Mouse (Mus musculus) heart, adult 2 months (tissue): ENCODE measurements around the gene Trf. TPM values are rescaled to one million over a fixed set of nuclear protein-coding genes. Genes with fewer than 3 reads are reported as not detected.

Source experiments
- DNase-seq, 2 experiments: peaks; one replicate each; pipeline ENCODE4 v3.0.0; 2021
- H3K27ac ChIP-seq: fragments of 200-600 bp; 2 replicates; pipeline ENCODE4 v1.8.1; 2022
- H3K27me3 ChIP-seq: fragments of 200-500 bp; 2 replicates; pipeline ENCODE4 v1.6.1; 2012; ENCODE audit warnings: mild to moderate bottlenecking, low read length, inconsistent platforms, mixed read lengths; ENCODE audit not compliant: control insufficient read depth, insufficient read depth
- H3K36me3 ChIP-seq: fragments of 200-500 bp; 2 replicates; pipeline ENCODE4 v1.6.1; 2012; ENCODE audit warnings: low read length, inconsistent platforms; ENCODE audit not compliant: control insufficient read depth, insufficient read depth
- H3K4me1 ChIP-seq: fragments of 200-500 bp; 2 replicates; pipeline ENCODE4 v1.6.1; 2011; ENCODE audit warnings: low read length; ENCODE audit not compliant: control insufficient read depth, insufficient read depth
- H3K4me3 ChIP-seq: fragments of 200-600 bp; 2 replicates; pipeline ENCODE4 v1.8.1; 2022
- H3K79me2 ChIP-seq: fragments of 200-500 bp; replicated peaks from 2 replicates; pipeline ENCODE4 v1.6.1; 2012; ENCODE audit warnings: mild to moderate bottlenecking, inconsistent platforms, low read length, moderate library complexity, mixed read lengths; ENCODE audit not compliant: control insufficient read depth, insufficient read depth
- H3K9ac ChIP-seq: fragments of 200-500 bp; 2 replicates; pipeline ENCODE4 v1.6.1; 2012; ENCODE audit warnings: low read depth, mild to moderate bottlenecking, control low read depth, inconsistent platforms, low read length, mixed read lengths
- CTCF ChIP-seq: fragments of 200-600 bp; IDR thresholded peaks from 2 replicates; pipeline ENCODE4 v1.8.1; 2022; ENCODE audit warnings: antibody characterized with exemption, mild to moderate bottlenecking, moderate library complexity
- EP300 ChIP-seq: fragments of 200-500 bp; IDR thresholded peaks from 2 replicates; pipeline ENCODE4 v1.6.1; 2011; ENCODE audit warnings: low read depth, low read length, control low read depth; ENCODE audit not compliant: insufficient read depth
- POLR2A ChIP-seq: fragments of 200-500 bp; IDR thresholded peaks from 2 replicates; pipeline ENCODE4 v1.6.1; 2011; ENCODE audit warnings: mild to moderate bottlenecking, low read depth, low read length, control low read depth; ENCODE audit not compliant: insufficient read depth
- WGBS: fragments of 180-500 bp; shearing (Covaris S2); methylation state at CpG from one replicate; pipeline ENCODE4 v1.1.7; 2018; 5-methylcytosine and 5-hydroxymethylcytosine counted together
- intact Hi-C: fragments of 180-260 bp; cut with DNase I; formaldehyde crosslinking; loops from one replicate; pipeline ENCODE4 v1.15.1; 2025
- polyA plus RNA-seq: library from polyadenylated mRNA; depleted of rRNA; stranded (reverse); fragments of >200 nt; gene quantifications from 2 replicates; pipeline ENCODE4 v1.2.3, GENCODE M21; 2012
- total RNA-seq, 2 experiments: library from RNA; stranded (reverse); gene quantifications; 2 replicates each; pipeline ENCODE4 v1.2.3; 2021

The Trf gene
- total and polyA plus RNA-seq, 3 experiments: 41.2 to 87.2 (median 47.8) TPM

DNA sequence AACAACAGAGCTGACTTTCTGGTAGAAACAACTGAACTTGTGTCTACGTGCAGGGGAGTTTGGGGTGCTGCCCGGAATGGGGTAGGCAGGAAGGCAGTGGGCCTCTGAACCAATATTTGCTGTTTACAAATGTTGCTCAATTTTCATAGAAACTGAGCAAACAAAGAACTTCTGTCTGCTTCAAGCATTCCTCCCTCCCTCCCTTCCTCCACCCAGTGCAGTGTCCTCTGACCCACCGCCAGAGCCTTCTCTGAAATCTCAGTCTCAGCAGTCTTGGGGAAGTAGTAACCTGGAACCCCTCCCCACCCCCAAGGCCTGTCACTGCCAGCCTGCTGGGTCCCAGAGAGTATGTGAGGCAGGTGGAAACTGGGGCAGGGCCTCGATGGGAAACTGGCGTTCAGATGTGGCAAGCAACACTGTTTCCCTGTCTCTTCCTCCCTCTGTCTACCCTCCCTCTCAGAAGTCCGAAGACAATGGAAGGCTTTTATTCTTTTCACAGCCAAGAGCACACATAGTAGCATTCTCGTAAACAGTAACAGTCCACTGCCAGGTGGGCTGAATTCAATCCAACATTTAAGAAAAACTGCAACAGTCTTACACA is 4.4 kb upstream of the Trf start:
- peak in 1 of 2 experiments; percentile 20 for DNase-seq
- H3K27me3 ChIP-seq: no peaks in the 10 kb centered on the region
- no peaks in the 10 kb centered on the region for H3K79me2 ChIP-seq
- H3K9ac ChIP-seq: no peak overlapping the region
- intact Hi-C loops: no loop called here
- 0 out of 2 replicates have a peak, but pooled peaks cover 1% of the 10 kb centered on the region for H3K4me1 ChIP-seq
- 52% methylated on average over 7 of the region's 7 CpGs for WGBS
- TF ChIP-seq EP300 (no peak), CTCF (no peak), POLR2A (no peak)
- H3K4me3 ChIP-seq: no peak overlapping the region
- H3K27ac ChIP-seq: no peak overlapping the region
- no peaks in the 10 kb centered on the region for H3K36me3 ChIP-seq

DNA sequence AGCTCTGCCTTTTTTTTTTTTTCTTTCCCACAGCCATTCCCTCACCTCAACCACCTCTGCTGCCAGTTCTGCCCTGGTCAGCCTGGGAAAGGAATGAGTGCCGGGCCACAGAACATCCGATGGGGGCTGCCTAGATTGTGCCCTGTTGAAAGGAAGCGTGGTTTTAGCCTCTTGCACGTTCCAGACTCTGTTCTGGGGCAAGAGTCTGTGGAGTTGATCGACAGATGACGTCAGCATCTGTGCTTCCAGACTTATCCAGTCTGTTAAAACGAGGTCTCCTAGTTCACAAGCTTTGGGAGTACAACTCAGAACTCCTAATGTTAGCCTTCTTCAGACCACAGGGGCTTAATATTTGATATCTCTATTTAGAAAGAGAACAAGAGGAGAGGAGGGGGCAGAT is 3.8 kb upstream of the Trf start:
- Histone ChIP-seq H3K4me3 (no peak overlapping the region), H3K4me1 (0 out of 2 replicates have a peak, but pooled peaks cover 1% of the 10 kb centered on the region), H3K9ac (no peak overlapping the region), H3K79me2 (no peaks in the 10 kb centered on the region), H3K27ac (no peak overlapping the region), H3K27me3 (no peaks in the 10 kb centered on the region), H3K36me3 (no peaks in the 10 kb centered on the region)
- TF ChIP-seq POLR2A: no peak
- no peak for TF ChIP-seq CTCF
- no peak for TF ChIP-seq EP300
- 61% methylated on average over 7 of the region's 7 CpGs for WGBS
- DNase-seq: no peak
- intact Hi-C loops: no loop called here

DNA sequence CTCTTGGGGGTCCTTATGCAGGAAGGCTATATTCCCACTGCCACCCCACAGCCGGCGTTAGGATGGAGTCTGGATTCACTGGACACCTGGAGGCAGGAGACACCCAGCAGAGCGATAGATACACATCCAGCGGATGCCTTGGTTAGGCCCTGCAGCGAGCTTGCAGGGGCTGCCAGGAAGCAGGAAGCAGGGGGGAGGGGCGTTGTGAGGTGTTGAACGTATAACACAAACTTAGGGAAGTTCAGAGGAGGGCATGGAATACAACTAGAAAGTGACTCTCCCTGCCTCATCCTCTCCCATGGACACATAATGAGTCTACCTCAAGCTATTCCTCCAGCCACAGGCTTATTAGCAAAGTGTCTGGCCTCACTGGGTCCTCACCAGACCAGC is 2.8 kb upstream of the Trf start:
- no peaks in the 10 kb centered on the region for H3K36me3 ChIP-seq
- WGBS: 44% methylated on average over 7 of the region's 7 CpGs
- H3K27ac ChIP-seq: no peak overlapping the region
- 0 out of 2 replicates have a peak, but pooled peaks cover 1% of the 10 kb centered on the region for H3K4me1 ChIP-seq
- no peaks in the 10 kb centered on the region for H3K27me3 ChIP-seq
- H3K4me3 ChIP-seq: no peak overlapping the region
- no peak overlapping the region for H3K9ac ChIP-seq
- no peaks in the 10 kb centered on the region for H3K79me2 ChIP-seq
- no peak for DNase-seq
- intact Hi-C loops: no loop called here
- TF ChIP-seq EP300 (no peak), CTCF (no peak), POLR2A (no peak)

DNA sequence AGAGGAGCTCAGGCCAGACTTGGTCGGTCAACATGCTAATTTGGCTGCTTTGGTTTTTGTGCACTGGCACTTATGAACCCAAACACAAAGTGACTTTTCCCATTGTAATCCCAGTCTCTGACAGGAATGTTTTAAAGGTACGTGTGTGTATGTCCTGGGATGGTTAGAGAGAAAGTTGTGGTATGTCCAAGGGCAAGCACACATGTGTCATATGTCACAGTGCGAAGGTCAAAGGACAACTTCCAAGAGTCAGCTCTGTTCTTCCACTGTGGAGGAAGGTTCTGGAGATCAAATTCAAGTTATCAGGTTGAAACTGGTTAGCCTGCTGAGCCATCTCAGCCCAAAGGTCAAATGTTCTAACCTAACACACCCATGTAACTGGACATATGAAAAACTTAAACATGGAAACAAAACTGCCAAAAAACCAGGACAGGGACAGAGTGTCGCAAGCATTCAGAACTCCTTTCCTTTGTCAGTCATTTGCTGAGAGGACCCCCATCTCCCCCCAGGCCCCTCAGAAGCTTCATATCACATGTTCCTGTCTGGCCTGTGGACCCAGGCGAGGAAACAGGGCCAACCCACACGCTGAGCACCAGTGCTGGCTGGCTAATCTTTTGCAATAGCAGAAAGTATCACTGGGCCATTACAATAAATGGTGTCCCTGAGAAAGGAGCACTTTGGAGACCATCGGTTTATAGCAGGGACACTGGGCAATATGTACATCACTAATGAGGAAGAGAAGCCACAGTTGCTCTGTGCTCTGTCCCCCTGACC is 2.2 kb upstream of the Trf start:
- intact Hi-C loops: no loop called here
- no peaks in the 10 kb centered on the region for H3K27me3 ChIP-seq
- 0 out of 2 replicates have a peak, but pooled peaks cover 1% of the 10 kb centered on the region for H3K4me1 ChIP-seq
- H3K36me3 ChIP-seq: no peaks in the 10 kb centered on the region
- TF ChIP-seq POLR2A (no peak), EP300 (no peak), CTCF (no peak)
- H3K27ac ChIP-seq: no peak overlapping the region
- no peaks in the 10 kb centered on the region for H3K79me2 ChIP-seq
- WGBS: 90% methylated on average over 7 of the region's 7 CpGs
- H3K4me3 ChIP-seq: no peak overlapping the region
- H3K9ac ChIP-seq: no peak overlapping the region
- DNase-seq: no peak

DNA sequence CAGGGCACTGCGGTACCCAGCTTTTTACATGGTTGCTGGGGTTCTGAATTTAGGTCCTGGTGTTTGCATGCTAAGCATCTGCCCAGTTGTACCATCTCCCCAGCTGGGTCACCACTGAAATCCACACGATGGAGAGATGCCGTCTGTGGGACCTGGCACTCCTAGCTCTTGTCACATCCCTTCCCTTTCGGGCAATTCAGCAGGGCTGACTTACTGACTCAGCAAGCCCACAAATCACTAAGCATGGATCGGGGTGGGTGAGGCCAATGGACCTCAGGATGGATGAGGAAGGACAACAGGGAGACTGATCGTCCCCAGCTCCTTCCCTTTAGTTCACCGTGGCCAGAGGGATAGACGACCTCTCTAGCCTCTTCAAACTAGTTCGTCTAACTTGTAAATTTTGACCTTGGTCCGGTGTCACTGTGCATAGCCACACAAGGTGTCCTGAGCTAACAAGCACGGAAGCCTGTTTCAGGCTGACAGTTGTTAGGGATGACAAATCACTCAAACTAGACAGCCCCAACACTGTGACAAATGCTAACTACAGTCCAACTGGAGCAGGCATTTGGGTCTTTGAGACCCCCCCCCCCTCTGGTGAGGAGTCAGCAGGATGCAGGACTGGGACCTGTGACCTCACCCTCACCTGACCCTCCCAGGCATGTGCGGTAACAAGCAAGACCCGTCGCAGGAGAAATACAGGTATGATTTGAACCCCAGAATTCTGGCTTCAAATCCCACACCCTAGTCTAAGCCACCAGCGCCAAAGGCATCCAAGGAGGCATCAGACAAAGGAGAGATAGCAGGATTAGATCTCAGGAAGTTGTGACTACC is 992 bp downstream of the Trf start:
- intact Hi-C loops: loop anchor here (5.0 kb wide), 1 partner anchor 73 kb away; no protein-coding TSS in a partner anchor
- 82% methylated on average over 15 of the region's 15 CpGs for WGBS
- TF ChIP-seq CTCF (no peak), EP300 (no peak), POLR2A (no peak)
- no peak overlapping the region for H3K4me3 ChIP-seq
- 0 out of 2 replicates have a peak, but pooled peaks cover 1% of the 10 kb centered on the region for H3K4me1 ChIP-seq
- H3K27me3 ChIP-seq: no peaks in the 10 kb centered on the region
- no peak overlapping the region for H3K9ac ChIP-seq
- H3K27ac ChIP-seq: no peak overlapping the region
- H3K36me3 ChIP-seq: no peaks in the 10 kb centered on the region
- no peaks in the 10 kb centered on the region for H3K79me2 ChIP-seq
- no peak for DNase-seq
